Mouse (Mus musculus) monocyte, adult 2 months (primary cell): ENCODE results near the gene Snx32.

Experiments used
- DNase-seq, 2 experiments: peaks; one replicate each; pipeline ENCODE4 v3.0.0; 2022; ENCODE audit warnings: low spot score in 2 of 2, low read depth in 1 of 2

The Snx32 gene

GRCm38 (mm10) chr19:5510031-5511026, at the start of gene Snx32:
Snx32 (minus strand) TSS chr19:5510538.
- peak; percentile 87 to 92 for DNase-seq

GRCm38 (mm10) chr19:5559631-5560456, 49.5 kb upstream of the Snx32 start:
- no peak for DNase-seq

GRCm38 (mm10) chr19:5559229-5559628, 48.9 kb upstream of the Snx32 start:
- no peak for DNase-seq

- no peak for DNase-seq
These were observed 48.4 kb upstream of the Snx32 start for GRCm38 (mm10) chr19:5558770-5559169.

- no peak for DNase-seq
These were observed 47.8 kb upstream of the Snx32 start for GRCm38 (mm10) chr19:5558169-5558568.

- no peak for DNase-seq
These were observed 43.9 kb upstream of the Snx32 start for GRCm38 (mm10) chr19:5554212-5554611.

GRCm38 (mm10) chr19:5553802-5554201, 43.5 kb upstream of the Snx32 start:
- DNase-seq, result no peak

- no peak for DNase-seq
These were observed 37.2 kb upstream of the Snx32 start for GRCm38 (mm10) chr19:5547471-5548056.

- no peak for DNase-seq
These were observed 33.7 kb upstream of the Snx32 start for GRCm38 (mm10) chr19:5544031-5544430.

GRCm38 (mm10) chr19:5543362-5543761, 33.0 kb upstream of the Snx32 start:
- DNase-seq, result no peak

GRCm38 (mm10) chr19:5538786-5539185, 28.4 kb upstream of the Snx32 start:
- no peak for DNase-seq

- no peak for DNase-seq
These were observed 22.2 kb upstream of the Snx32 start for GRCm38 (mm10) chr19:5532520-5532919.

- DNase-seq, result no peak
These were observed 19.8 kb upstream of the Snx32 start for GRCm38 (mm10) chr19:5530138-5530524.

GRCm38 (mm10) chr19:5529325-5530137, 19.2 kb upstream of the Snx32 start:
- peak; percentile 86 to 91 for DNase-seq

GRCm38 (mm10) chr19:5525204-5525603, 14.9 kb upstream of the Snx32 start:
- DNase-seq, result no peak

- no peak for DNase-seq
These were observed 8.4 kb upstream of the Snx32 start for GRCm38 (mm10) chr19:5518721-5519120.

- no peak for DNase-seq
These were observed 6.7 kb upstream of the Snx32 start for GRCm38 (mm10) chr19:5516906-5517505.

- no peak for DNase-seq
These were observed 5.8 kb upstream of the Snx32 start for GRCm38 (mm10) chr19:5515840-5516777.

GRCm38 (mm10) chr19:5513005-5513349, 2.6 kb upstream of the Snx32 start:
- DNase-seq, result no peak
